Mouse (Mus musculus): ENCODE measurements around the gene Slc5a11.

DNA sequence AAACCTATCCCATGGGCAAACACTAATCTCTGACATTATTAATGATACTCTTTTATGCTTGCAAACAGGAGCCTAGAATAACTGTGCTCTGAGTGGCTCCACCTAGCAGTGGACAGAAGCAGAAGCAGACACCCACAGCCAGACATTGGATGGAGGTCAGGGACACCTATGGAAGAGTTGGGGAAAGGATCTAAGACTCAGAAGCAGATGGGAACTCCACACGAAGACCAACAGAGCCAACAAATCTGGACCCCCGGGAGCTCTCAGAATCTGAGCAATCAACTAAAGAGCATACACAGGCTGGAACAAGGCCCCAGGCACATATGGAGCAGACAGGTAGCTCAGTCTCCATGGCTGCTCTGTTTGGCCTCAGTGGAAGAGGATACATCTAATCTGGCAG is 90.8 kb downstream of the Slc5a11 start:
- TF ChIP-seq CTCF (IDR thresholded peaks at IDR 0.05; ENCODE audit: low read depth) (no peak), EP300 (IDR thresholded peaks at IDR 0.05; ENCODE audit: low read depth) (no peak)
